Mouse (Mus musculus) c-Kit-positive CD71-positive TER-119-negative erythroid progenitor cells, embryonic 14.5 days (primary cell): ENCODE measurements around the gene Cdkn2d.
"Not testable (repeated sequence)": the region's sequence is repeated elsewhere in the genome, so short reads cannot be mapped to it uniquely, and the experiment has no call there.

Experiments used
- DNase-seq: peaks from one replicate; pipeline ENCODE4 v3.0.0-alpha.2; 2013; ENCODE audit warnings: low read depth

Gene Cdkn2d

DNA sequence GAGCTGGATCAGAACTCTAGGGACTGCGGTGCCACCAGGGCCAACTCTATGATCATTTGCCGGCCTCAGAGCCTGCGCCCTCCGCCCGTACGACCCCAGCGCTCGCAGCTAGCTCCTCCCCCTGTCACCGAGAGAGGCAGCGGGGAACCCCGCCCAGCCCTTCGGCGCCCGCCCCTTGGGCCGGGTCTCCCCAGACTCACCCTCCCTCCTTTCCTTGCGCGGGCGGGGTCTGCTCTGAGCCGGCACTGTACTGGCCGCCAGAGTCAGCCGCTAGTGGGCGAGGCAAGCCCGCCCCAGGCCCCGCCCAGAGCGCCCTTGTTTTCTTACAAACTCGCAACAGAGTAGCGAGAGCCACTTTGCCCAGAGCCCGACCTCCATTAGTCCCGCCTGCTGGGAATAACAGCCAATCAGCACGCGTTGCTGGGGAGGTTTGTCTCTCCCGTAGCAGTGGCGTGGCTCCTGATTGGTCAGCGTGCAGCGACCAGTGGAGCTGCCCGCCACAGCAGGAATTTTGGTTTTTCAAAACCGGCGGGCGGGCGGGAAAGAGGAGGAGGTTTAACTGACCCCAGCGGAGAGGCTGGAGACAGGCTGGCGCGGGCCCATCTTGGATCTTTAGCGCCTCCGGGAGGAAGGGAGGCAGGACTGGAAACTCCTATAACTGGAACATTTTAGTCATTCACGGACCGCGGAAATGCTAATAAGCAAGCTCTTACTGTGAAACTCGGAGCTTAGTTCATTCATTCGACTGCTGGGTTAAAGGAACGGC lies at the start of gene Cdkn2d:
Gene Cdkn2d (minus strand): TSS at position 386 of the 766 bp plus-strand sequence.
- peak; percentile 100 for DNase-seq

DNA sequence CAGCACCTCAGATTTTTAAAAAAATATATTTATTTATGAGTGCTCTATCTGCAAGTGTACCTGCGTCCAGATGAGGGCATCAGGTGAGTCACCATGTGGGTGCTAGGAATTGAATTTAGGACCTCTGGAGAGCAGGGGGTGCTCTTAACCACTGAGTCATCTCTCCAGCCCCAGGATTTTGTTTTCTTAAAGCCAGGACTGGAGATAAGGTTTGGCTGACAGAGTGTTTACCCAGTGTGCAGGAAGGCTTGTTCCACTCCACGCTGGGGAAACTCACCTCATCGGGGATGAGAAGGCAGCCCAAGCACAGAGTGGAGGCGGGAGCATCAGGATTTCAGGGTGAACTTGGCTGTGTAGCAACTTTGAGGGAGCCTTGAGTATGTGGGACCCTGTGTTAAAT lies 49.2 kb upstream of the Cdkn2d start:
- no peak for DNase-seq

DNA sequence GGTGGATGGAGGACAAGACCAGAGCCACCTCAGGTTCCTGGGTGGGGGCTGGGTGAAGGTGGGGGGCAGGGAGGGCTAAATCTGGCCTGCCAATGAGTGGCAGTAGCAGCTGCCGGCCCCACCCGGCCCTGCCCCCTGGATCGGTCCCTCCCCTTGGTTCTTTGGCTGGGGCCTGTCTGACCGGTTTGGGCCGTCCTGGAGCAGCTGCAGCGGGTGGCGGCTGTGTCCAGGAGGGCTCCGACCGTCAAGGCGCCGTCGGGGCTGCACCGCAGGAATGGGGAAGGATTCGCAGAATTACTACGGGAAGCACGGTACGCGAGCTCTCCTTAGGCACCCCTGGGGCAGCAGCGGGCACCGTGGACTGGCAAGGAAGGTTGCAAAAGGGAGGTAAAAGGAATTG lies 46.4 kb upstream of the Cdkn2d start:
- no peak for DNase-seq

DNA sequence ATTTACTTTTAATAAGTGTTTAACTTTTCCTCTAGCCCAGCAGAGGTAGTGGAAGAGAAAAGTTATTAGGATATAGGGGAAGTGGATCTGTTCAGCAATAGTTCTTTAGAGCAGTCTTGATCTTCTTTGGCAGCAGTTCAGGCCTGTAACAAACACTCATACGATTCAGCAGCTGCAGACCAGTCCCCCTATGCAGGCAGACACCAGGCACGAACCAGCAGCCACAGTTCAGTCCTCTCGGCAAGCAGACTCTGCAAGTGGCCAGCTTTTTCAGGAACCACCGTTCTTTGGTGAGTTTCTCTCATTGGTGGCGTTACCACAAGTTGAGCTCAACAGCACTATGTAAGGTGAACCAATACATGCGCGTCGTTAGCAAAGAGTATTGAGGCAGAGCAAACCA lies 45.3 kb upstream of the Cdkn2d start:
- no peak for DNase-seq

DNA sequence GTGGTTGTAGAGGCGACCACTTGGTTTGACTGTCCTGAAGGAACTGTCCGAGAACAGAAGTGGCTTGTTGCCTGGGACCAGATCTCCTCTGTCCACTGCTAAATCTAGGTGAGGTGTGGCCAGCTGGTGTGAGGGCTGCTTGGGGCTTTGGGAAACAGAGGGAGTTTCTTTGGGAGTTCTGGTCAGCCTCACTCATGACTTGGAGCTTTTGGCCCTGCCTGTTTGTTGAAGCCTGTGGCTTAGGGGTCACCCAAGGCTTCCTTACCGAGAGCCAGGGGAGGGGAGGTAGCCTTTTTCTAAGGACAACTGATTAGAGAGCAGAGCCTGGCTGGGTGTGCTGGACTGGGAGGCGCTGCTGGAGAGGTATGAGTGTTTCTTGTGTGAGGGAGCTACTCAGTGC lies 44.2 kb upstream of the Cdkn2d start:
- no peak for DNase-seq

DNA sequence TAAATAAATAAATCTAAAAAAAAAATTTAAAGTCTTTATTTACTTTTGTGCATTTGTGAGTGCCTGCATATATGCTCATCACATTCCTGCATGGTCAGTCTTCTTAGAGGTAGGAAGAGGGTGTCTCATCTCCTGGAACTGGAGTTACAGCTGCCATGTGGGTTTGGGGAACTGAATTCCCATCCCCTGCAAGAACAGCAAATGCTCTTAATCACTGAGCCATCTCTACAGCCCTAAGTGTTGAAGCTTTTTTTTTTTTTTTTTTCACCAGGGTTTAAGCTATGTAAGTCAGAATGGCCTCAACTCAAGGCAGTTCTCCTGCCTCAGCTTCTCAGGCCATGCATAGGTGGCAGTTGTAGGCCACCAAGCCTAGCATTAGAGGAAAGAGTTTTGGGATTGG lies 43.5 kb upstream of the Cdkn2d start:
- DNase-seq, result no peak

DNA sequence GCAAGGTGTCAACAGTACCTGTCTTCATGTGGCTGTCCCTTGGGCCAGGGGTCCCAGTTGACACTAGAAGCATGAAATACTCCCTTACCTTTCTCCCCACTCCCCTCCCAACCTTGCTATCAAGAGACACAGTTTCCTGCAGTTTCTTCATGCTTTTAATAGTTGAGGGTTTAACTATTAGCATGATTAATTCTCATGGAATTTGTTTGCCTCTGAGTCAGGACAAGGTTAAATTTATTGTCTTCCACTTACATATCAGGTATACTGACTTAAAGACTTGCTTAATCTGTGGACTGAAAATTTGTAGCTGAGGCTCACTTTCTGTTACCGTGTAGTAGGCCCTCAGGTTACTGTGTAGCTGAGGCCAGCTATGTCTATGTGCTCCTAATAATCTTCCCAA lies 42.3 kb upstream of the Cdkn2d start:
- DNase-seq, result no peak

DNA sequence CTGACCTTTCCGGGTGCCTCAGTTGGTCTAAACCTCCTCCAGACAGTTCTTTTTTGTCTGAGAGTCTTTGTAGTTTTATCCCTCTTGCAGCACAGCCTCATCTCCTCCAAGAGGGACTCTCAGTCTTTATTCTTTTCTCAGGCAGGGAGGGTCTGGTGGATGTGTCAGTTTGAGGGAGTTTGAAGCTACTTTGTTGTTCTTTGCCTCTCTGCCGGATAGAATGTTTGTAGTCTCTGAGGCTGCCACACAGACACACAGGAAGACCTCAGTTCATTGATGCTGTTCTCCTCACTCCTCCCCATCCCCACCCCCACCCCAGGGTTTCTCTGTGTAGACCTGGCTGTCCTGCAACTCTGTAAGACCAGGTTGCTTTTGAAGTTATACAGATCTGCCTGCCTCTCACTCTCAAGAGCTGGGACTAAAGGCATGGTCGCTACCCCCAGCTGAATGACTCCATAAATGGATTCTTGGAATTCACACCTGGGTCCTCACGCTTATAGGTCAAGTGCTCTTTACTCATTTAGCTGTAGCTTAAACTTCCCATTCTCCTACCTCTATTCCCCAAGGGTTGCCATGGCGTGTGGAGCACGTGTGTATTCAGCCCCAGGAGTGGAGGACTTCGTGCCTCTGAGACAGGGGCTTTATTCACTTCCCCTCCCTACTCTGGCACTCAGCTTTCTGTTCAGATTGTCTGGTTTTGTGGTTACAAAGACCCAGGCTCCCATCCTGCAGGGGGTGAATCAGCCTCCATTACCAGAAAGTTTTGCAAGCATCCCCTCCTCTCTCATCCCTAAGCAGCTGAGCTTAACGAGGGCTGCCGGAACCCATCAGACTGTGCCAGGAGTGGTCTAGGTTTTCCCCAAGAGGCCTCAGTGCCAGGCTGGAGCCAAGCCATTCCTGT lies 41.2 kb upstream of the Cdkn2d start:
- DNase-seq, result no peak

DNA sequence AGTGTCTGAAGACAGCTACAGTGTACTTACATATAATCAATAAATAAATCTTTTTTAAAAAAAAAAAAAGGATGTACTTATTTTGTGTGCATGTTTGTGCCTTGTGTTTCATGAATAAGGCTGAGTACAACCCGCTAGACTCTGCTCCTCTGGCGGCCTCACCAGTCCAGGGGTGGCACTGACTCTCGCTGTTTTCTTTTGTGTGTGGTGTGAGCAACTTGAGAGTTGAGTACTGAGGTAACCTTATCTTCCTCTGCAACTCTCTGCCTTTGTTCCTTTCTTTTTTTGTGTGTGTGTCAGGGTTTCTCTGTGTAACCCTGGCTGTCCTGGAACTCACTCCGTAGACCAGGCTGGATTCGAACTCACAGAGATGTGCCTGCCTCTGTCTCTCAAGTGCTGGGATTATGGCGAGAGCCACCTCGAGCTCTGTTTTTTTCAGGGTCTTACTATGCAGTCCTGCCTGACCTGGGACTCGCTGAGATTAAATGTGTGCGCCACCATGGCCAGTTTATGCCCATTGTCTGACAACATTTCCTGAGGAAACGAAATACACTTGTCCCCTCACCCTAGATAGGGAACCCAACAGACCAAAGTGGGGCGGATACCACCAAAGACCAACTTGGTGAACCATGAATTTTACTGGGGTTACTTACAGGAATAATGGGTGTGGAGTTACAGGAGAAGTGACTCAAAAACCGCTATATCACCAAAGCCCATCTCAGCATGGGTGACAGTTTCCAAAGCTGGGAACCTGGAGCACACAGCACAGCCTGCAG lies 40.3 kb upstream of the Cdkn2d start:
- no peak for DNase-seq

DNA sequence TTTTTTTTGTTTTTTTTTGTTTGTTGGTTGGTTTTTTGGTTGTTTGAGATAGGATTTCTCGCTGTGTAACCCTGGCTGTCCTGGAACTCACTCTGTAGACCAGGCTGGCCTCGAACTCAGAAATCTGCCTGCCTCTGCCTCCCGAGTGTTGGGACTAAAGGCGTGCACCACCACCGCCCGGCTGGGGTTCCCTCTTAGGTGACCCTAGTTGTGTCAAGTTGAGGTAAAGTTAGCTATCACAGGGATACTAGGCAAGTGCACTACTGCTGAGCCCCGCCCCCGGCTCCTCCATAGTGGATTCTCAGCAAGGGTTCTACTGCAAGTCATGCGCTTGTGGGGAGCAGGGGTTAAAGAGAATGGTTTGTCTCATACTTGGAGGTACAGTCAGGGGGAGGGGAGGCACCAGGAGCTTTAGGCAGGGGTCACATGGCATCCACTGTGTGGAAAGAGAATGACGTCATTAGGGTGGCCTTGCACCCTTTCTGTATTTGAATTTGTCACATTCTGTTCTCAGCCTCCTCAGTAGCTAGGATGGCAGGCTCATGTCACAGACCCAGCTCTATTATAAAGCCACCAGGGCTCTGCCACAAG lies 38.6 kb upstream of the Cdkn2d start:
- no peak for DNase-seq

DNA sequence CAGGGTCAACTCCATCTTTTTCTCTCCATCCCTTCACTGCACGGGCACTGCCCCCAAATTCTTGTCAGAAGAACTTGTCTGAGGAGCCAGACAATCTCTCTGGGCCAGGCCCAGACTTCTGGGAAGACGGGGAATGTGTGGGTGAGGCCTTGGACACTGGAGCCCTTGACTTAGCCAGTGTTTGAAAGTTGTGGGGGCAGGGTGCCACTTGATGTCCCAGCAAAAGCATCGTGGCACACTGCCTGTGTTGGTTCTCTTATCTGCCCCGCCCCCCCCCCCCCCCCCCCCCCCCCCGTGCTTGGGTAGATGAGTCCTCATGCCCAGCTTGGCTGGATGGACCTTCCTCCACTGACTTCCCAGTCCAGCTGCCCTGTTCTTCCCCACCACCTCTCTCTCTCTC lies 37.8 kb upstream of the Cdkn2d start:
- DNase-seq, result no peak

DNA sequence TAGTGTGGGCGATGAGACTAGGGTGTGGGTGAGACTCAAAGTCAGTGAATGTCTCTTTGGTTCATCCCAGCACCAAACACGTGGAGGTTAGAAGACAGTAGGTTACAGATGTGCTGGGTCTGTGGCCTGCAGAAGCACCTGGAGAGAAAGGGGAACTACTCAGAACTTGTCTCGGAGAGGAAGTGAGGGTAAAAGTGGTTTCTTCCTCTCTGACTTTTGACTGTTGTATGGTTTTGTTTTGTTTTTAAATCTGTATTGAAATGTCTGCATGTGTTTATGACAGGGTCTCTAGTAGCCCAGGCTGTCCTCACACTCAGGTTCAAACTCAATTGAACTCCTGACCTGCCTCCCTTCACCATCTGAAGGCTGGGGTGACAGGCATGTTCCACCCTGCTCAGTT lies 36.8 kb upstream of the Cdkn2d start:
- no peak for DNase-seq

DNA sequence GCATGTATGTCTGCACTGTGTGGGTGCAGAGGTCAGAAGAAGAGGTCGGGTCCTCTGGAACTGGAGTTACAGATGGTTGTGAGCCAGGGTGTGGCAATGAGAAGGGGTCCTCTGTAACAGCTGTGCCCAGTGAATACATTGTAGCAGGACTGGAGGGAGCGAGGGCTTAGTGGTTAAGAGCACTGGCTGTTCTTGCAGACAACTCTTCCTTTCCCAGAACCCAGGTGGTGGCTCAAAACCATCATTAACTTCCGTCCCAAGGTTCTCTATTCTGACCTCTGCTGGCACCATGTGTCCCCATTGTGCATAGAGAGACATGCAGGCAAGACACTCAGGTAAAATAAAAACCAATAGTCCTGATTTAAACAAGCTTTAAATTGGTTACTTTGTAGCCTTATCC lies 36.4 kb upstream of the Cdkn2d start:
- DNase-seq, result no peak

DNA sequence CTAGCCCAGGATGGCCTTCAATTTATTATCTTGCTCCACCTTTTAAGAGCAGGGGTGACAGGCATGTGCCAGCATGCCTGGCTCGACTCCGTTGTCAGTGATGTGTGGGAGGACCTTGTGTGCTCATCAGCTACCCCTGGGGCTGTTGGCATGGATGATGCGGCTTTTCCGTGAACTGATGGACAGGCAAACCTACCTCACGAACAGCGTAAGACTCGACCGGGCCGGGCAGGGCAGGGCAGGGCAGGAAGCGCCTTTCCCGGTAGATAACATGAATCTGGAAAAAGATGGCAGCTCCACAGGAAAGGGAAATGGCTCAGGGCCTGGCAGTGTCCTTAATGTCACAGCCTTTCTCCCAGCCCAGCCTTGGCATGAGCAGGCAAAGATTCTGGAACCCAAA lies 33.1 kb upstream of the Cdkn2d start:
- DNase-seq, result no peak

DNA sequence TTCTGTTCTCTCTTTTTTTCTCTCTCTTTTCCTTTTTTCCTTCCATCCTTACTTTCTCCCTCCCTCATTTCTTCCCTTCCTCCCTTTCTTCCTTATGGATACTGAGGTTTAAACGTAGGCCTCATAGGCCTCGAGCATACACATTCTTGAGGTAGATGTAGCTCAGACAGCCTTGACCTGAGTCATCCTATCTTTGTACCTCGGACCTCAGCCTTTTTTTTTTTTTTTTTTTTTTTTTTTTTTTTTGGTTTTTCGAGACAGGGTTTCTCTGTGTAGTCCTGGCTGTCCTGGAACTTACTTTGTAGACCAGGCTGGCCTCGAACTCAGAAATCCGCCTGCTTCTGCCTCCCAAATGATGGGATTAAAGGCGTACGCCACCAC lies 31.7 kb upstream of the Cdkn2d start:
- not testable (repeated sequence) for DNase-seq

DNA sequence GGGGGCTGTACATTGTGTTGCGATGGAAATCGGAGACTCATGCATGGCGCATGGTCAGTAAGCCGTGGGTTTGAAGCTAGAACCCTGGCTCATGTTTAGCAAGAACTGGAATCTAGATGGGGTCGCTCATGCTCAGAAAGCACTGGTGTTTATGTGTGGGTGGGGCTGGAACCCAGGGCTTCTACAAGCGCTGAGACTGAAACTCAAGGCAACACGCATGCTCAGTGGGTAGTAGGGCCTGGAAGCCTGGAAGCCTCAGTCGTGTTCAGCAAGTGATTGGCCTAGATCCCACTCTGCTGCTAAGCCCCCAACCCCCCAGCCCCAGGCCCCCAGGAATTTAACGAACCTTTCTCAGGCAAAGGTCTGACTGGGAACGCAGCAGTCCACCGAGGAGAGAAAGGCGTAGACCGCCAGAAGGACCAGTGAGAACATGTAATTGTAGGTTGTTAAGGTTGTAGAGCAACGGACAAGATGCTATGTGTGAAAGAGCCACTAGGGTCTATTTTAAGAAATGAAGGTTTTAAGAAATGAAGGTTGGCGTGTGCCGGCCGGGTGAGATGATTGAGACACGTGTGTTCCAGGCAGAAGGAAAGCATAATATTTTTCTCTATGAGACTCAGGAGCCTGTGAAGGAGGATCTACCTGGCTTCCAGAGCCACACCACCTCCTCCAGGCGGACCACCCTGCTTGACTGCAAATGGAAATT lies 31.2 kb upstream of the Cdkn2d start:
- no peak for DNase-seq

DNA sequence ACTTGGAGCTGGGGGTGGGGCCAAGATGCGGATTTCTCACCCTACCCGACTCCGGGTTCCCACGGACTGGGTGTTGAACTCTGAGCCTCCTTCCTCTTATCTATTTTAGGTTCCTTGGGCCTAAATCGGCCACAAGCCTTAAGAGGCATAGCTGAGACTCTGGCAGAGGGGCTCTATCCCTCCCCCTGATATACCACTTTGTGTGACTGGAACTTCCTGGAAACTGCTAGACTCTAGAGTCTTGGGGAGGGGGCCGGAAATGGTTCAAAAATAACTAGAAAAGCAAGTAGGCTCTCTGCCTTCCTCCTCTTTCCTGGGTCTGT lies 30.3 kb upstream of the Cdkn2d start:
- DNase-seq, result peak; percentile 42

DNA sequence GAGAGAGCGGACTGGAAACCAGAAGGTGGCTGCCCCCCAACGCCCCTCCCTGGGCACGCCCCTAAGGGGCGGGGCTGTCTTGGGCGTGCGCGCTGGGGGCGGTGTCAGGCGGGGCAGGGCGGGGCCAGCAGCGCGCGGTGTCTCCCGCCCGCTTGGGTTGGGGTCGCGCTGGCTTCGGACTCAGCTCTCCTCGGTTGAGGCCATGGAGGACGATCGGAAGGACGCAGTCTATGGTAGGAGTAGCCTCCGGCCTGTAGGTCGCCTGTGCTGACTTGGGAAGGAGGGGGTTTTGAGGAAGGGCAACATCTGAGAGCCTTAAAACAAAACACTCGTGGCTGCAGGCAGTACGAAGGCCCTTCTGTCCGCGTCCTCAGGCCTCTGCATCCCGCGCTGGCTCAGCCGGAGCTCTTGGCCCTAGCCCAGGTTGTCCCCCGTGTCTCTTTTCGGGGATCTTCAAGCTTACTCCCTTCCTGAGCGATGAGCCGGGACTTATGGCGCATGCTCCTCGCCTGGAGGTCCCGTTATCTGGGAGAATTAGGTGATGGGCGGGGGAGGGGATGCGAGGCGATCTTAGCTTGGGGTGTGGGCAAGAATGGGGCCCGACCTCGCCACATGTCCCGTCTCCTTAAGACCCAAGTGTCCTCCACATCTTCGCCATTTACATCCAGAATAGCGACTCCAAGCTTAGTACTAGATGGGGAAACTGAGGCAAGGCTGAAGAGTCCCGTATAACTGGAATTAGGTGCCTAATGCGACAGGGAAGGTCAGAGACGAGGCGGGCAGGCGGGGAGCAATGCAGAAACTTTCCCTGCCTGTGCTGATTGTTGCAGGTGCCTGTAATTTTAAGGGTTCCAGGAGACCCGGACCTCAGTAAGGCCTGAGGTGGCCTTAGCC lies 29.7 kb upstream of the Cdkn2d start, which contains the start of gene Slc44a2:
Gene Slc44a2 (plus strand): TSS at position 80 of the 894 bp plus-strand sequence.
- DNase-seq, result peak; percentile 74

DNA sequence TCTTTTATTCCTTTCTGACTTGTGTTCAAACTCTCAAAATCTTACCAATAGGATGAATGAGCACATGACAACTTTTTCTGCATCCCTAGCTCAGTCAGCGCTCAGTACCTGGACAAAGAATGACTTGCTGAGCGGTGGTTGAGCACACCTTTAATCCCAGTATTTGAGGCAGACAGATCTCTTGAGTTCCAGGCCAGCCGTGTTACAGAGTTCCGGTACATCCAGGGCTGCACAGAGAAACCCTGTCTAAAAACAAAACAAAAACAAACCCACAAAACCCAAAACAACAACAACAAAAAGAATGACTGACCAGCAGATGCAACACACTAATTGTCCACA lies 29.0 kb upstream of the Cdkn2d start:
- no peak for DNase-seq

DNA sequence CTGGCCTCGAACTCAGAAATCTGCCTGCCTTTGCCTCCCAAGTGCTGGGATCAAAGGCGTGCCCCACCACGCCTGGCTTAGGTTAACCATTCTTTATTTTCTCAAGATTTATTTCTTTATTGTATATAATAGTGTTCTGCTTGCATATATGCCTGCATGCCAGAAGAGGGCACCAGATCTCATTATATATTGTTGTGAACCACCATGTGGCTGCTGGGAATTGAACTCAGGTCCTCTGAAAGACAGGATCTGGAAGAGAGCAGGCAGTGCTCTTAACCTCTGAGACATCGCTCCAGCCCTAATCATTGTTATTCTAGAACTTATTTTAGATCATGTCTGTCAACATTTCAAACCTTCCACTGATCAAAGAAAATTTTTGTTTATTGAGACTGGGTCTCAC lies 28.3 kb upstream of the Cdkn2d start:
- DNase-seq, result no peak

DNA sequence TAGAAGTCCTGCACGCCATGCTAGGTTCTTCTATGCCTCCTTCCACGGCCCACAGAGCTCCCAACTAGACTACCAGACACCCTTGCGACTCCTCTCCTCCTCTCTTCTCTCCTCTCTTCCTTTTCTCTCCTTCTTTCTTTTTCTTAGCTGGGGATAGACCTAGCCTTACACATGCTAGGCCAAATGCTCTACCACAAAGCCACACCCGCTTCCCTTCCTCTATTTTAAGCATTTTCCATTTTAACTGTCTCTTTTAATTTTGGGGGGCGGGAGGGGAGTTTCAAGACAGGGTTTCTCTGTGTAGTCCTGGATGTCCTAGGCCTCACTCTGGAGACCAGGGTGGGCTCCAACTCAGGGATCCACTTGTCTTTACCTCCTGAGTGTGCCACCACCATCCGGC lies 27.6 kb upstream of the Cdkn2d start:
- DNase-seq, result no peak
